Mouse (Mus musculus): ENCODE data around the gene Prkg1. TPM values are rescaled to one million over a fixed set of nuclear protein-coding genes. Genes with fewer than 3 reads are reported as not detected.

Prkg1 gene
- polyA plus RNA-seq, 1 experiment from 2014 or later, result 3.2 TPM

DNA sequence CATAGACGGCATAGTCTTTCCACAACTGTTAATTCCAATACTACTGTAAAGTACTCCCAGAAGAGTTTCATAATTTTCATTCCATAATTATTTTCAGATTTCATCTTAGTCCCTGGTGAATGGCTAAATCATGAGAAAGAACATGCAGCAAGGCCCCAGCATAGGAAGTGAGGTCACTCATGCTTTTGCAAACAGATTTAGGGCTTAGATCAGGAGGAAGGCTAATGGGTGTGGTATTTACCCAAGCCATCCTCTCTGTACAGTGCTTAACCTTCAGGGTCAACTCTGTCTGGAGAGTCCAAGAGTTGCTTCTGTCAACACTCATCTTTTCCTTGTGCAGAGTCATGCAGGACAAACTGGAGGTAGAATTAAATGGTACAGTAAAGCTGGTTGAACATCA, 331.4 kb downstream of the Prkg1 start:
- Histone ChIP-seq H3K27me3 (replicated peaks; ENCODE audit: control insufficient read depth, insufficient read depth, low read length) (no peaks in the 10 kb centered on the region), H3K9ac (replicated peaks; ENCODE audit: low read depth, low read length) (no peak overlapping the region), H3K27ac (ENCODE audit: low read length) (no peak overlapping the region), H3K4me2 (ENCODE audit: low read length) (no peak overlapping the region), H3K4me3 (replicated peaks; ENCODE audit: low read length) (no peak overlapping the region), H3K36me3 (ENCODE audit: control insufficient read depth, insufficient read depth) (no peaks in the 10 kb centered on the region), H3K9me3 (ENCODE audit: control insufficient read depth, low read length) (no peaks in the 10 kb centered on the region), H3K4me1 (replicated peaks; ENCODE audit: control insufficient read depth, insufficient read depth, low read length) (no peaks in the 10 kb centered on the region)
- ATAC-seq, result no peak
- 88% methylated on average over 1 of the region's 1 CpGs for WGBS

GRCm38 (mm10) chr19:31431411-31431810, 333.4 kb downstream of the Prkg1 start:
- Histone ChIP-seq H3K4me3 (replicated peaks; ENCODE audit: low read length) (no peak overlapping the region), H3K36me3 (ENCODE audit: control insufficient read depth, insufficient read depth) (no peaks in the 10 kb centered on the region), H3K4me1 (replicated peaks; ENCODE audit: control insufficient read depth, insufficient read depth, low read length) (no peaks in the 10 kb centered on the region), H3K9me3 (ENCODE audit: control insufficient read depth, low read length) (no peaks in the 10 kb centered on the region), H3K27me3 (replicated peaks; ENCODE audit: control insufficient read depth, insufficient read depth, low read length) (no peaks in the 10 kb centered on the region), H3K9ac (replicated peaks; ENCODE audit: low read depth, low read length) (no peak overlapping the region), H3K4me2 (ENCODE audit: low read length) (no peak overlapping the region), H3K27ac (ENCODE audit: low read length) (no peak overlapping the region)
- WGBS, result 50% methylated on average over 2 of the region's 2 CpGs
- no peak for ATAC-seq

GRCm38 (mm10) chr19:31426142-31426541, 338.7 kb downstream of the Prkg1 start:
- Histone ChIP-seq H3K27ac (ENCODE audit: low read length) (no peak overlapping the region), H3K4me3 (replicated peaks; ENCODE audit: low read length) (no peak overlapping the region), H3K9me3 (ENCODE audit: control insufficient read depth, low read length) (peaks cover 3% of the 10 kb centered on the region; the same call in 1 of the 2 replicates), H3K4me2 (ENCODE audit: low read length) (no peak overlapping the region), H3K36me3 (ENCODE audit: control insufficient read depth, insufficient read depth) (no peaks in the 10 kb centered on the region), H3K4me1 (replicated peaks; ENCODE audit: control insufficient read depth, insufficient read depth, low read length) (no peaks in the 10 kb centered on the region), H3K27me3 (replicated peaks; ENCODE audit: control insufficient read depth, insufficient read depth, low read length) (no peaks in the 10 kb centered on the region), H3K9ac (replicated peaks; ENCODE audit: low read depth, low read length) (no peak overlapping the region)
- 70% methylated on average over 5 of the region's 5 CpGs for WGBS
- ATAC-seq, result no peak

GRCm38 (mm10) chr19:31425199-31425598, 339.6 kb downstream of the Prkg1 start:
- Histone ChIP-seq H3K36me3 (ENCODE audit: control insufficient read depth, insufficient read depth) (no peaks in the 10 kb centered on the region), H3K27ac (ENCODE audit: low read length) (no peak overlapping the region), H3K4me3 (replicated peaks; ENCODE audit: low read length) (no peak overlapping the region), H3K4me1 (replicated peaks; ENCODE audit: control insufficient read depth, insufficient read depth, low read length) (no peaks in the 10 kb centered on the region), H3K9me3 (ENCODE audit: control insufficient read depth, low read length) (peaks cover 3% of the 10 kb centered on the region; the same call in 1 of the 2 replicates), H3K27me3 (replicated peaks; ENCODE audit: control insufficient read depth, insufficient read depth, low read length) (no peaks in the 10 kb centered on the region), H3K9ac (replicated peaks; ENCODE audit: low read depth, low read length) (no peak overlapping the region), H3K4me2 (ENCODE audit: low read length) (no peak overlapping the region)
- ATAC-seq, result no peak
- WGBS, result 62% methylated on average over 9 of the region's 9 CpGs

DNA sequence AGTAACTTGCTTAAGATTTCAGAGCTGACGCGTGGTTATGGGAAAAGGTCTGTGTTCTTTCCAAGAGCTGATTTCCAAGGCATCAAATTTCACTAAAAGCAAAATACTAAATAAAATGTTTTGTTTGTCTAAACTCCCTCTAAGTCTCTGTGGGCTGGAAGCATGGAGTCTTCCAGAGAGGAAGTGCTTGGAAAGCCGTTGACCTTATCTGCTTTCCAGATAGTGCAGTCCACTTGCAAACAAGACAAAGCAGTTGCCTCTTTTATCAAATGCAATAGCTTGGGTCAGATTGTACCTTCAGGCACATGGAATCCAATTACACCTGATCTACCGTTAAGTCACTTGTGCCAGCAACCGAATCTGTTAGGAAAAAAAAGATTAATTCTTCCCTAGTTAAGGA, 340.5 kb downstream of the Prkg1 start:
- no peak for ATAC-seq
- H3K4me2 ChIP-seq (ENCODE audit: low read length), result no peak overlapping the region
- 86% methylated on average over 5 of the region's 5 CpGs for WGBS

DNA sequence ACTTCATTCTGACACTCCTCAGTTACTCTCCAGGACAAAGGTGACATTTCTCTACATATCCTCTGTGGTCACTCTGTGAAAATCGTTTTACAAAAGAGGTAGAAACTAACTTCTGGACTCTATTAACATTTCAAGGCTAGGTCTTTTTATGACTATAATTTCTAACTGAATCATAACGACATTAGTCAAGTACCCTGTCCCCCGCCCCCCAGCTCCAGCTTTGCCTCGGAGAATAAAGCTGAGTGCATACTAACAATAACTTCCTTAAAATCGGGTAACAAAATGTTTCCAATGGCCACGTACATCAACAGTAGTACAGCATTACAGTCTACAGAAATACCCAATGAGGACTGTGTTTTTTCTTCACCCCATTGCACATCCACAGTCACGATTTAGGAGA, 351.3 kb downstream of the Prkg1 start:
- H3K27me3 ChIP-seq (replicated peaks; ENCODE audit: control insufficient read depth, insufficient read depth, low read length), result no peaks in the 10 kb centered on the region
- no peaks in the 10 kb centered on the region for H3K4me1 ChIP-seq (replicated peaks; ENCODE audit: control insufficient read depth, insufficient read depth, low read length)
- H3K4me3 ChIP-seq (replicated peaks; ENCODE audit: low read length), result no peak overlapping the region
- H3K27ac ChIP-seq (ENCODE audit: low read length), result no peak overlapping the region
- no peak for ATAC-seq
- no peak overlapping the region for H3K9ac ChIP-seq (replicated peaks; ENCODE audit: low read depth, low read length)
- 75% methylated on average over 7 of the region's 7 CpGs for WGBS
- H3K36me3 ChIP-seq (ENCODE audit: control insufficient read depth, insufficient read depth), result no peaks in the 10 kb centered on the region
- H3K9me3 ChIP-seq (ENCODE audit: control insufficient read depth, low read length), result no peaks in the 10 kb centered on the region
- no peak overlapping the region for H3K4me2 ChIP-seq (ENCODE audit: low read length)

More for the DNA sequence above, 340.5 kb downstream of the Prkg1 start:
- no peak overlapping the region for H3K4me3 ChIP-seq (replicated peaks; ENCODE audit: low read length)
- H3K27ac ChIP-seq (ENCODE audit: low read length), result no peak overlapping the region
- no peaks in the 10 kb centered on the region for H3K36me3 ChIP-seq (ENCODE audit: control insufficient read depth, insufficient read depth)
- no peaks in the 10 kb centered on the region for H3K27me3 ChIP-seq (replicated peaks; ENCODE audit: control insufficient read depth, insufficient read depth, low read length)
- peaks cover 3% of the 10 kb centered on the region; the same call in 1 of the 2 replicates for H3K9me3 ChIP-seq (ENCODE audit: control insufficient read depth, low read length)
- no peak overlapping the region for H3K9ac ChIP-seq (replicated peaks; ENCODE audit: low read depth, low read length)
- no peaks in the 10 kb centered on the region for H3K4me1 ChIP-seq (replicated peaks; ENCODE audit: control insufficient read depth, insufficient read depth, low read length)

GRCm38 (mm10) chr19:31396096-31396495, 368.7 kb downstream of the Prkg1 start:
- ATAC-seq, result peak; percentile 28; the same call in 1 of the 2 replicates
- no peaks in the 10 kb centered on the region for H3K36me3 ChIP-seq (ENCODE audit: control insufficient read depth, insufficient read depth)
- no peak overlapping the region for H3K4me3 ChIP-seq (replicated peaks; ENCODE audit: low read length)
- H3K4me2 ChIP-seq (ENCODE audit: low read length), result no peak overlapping the region
- 83% methylated on average over 1 of the region's 1 CpGs for WGBS
- no peaks in the 10 kb centered on the region for H3K9me3 ChIP-seq (ENCODE audit: control insufficient read depth, low read length)
- H3K27me3 ChIP-seq (replicated peaks; ENCODE audit: control insufficient read depth, insufficient read depth, low read length), result no peaks in the 10 kb centered on the region
- H3K4me1 ChIP-seq (replicated peaks; ENCODE audit: control insufficient read depth, insufficient read depth, low read length), result no peaks in the 10 kb centered on the region
- no peak overlapping the region for H3K9ac ChIP-seq (replicated peaks; ENCODE audit: low read depth, low read length)
- no peak overlapping the region for H3K27ac ChIP-seq (ENCODE audit: low read length)

DNA sequence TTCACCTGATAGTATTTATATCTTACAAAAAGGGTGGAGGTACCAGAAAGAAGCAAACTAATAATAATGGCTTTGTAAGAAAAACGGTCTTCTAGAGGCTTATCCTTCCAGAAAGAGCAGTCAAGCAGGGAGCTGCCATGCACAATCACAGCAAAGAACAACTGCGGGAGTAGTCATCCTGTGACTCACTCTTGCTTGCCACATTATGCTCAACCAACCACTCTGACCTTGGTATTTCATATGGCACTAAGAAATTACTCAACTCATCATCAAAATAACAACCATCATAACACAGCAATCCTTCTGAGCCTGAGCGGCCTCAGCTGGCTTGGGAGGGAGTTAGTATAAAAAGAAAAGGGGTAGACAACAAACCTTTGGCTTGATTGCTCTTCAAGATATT, 379.5 kb downstream of the Prkg1 start:
- Histone ChIP-seq H3K4me2 (ENCODE audit: low read length) (no peak overlapping the region), H3K4me3 (replicated peaks; ENCODE audit: low read length) (no peak overlapping the region), H3K4me1 (replicated peaks; ENCODE audit: control insufficient read depth, insufficient read depth, low read length) (peaks cover 5% of the 10 kb centered on the region; the same call in 1 of the 2 replicates), H3K9me3 (ENCODE audit: control insufficient read depth, low read length) (no peaks in the 10 kb centered on the region), H3K27me3 (replicated peaks; ENCODE audit: control insufficient read depth, insufficient read depth, low read length) (no peaks in the 10 kb centered on the region), H3K36me3 (ENCODE audit: control insufficient read depth, insufficient read depth) (no peaks in the 10 kb centered on the region), H3K27ac (ENCODE audit: low read length) (no peak overlapping the region), H3K9ac (replicated peaks; ENCODE audit: low read depth, low read length) (no peak overlapping the region)
- WGBS, result 87% methylated on average over 3 of the region's 3 CpGs
- no peak for ATAC-seq

- H3K4me3 ChIP-seq (replicated peaks; ENCODE audit: low read length), result no peak overlapping the region
- H3K9me3 ChIP-seq (ENCODE audit: control insufficient read depth, low read length), result no peaks in the 10 kb centered on the region
- H3K4me2 ChIP-seq (ENCODE audit: low read length), result no peak overlapping the region
- WGBS, result 47% methylated on average over 5 of the region's 5 CpGs
- no peak overlapping the region for H3K9ac ChIP-seq (replicated peaks; ENCODE audit: low read depth, low read length)
- peaks cover 5% of the 10 kb centered on the region; the same call in 1 of the 2 replicates for H3K4me1 ChIP-seq (replicated peaks; ENCODE audit: control insufficient read depth, insufficient read depth, low read length)
- H3K36me3 ChIP-seq (ENCODE audit: control insufficient read depth, insufficient read depth), result no peaks in the 10 kb centered on the region
- ATAC-seq, result peak; percentile 98
- H3K27me3 ChIP-seq (replicated peaks; ENCODE audit: control insufficient read depth, insufficient read depth, low read length), result no peaks in the 10 kb centered on the region
- H3K27ac ChIP-seq (ENCODE audit: low read length), result no peak overlapping the region
Observed at GRCm38 (mm10) chr19:31383881-31384280, 381.0 kb downstream of the Prkg1 start.

DNA sequence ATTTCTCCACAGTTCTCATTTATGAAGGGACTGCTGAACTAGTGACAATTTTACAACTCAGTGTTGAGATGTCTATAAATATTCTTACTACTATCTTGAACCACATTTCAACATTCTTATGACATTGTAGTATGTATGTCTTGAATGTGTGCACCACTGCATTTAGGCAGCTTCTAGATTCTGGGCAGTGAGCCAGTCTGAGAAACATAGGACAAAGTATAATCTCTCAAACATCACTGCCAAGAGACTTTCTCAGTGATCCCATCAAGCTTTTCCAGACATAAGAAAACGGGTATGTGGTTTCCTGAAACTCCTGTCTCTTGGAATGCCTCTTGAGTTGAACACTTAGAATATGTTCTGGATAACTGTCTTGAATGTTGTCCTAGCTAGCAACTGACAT, 394.7 kb downstream of the Prkg1 start:
- no peaks in the 10 kb centered on the region for H3K36me3 ChIP-seq (ENCODE audit: control insufficient read depth, insufficient read depth)
- no peaks in the 10 kb centered on the region for H3K4me1 ChIP-seq (replicated peaks; ENCODE audit: control insufficient read depth, insufficient read depth, low read length)
- H3K9me3 ChIP-seq (ENCODE audit: control insufficient read depth, low read length), result no peaks in the 10 kb centered on the region
- H3K4me2 ChIP-seq (ENCODE audit: low read length), result no peak overlapping the region
- H3K27ac ChIP-seq (ENCODE audit: low read length), result no peak overlapping the region
- no peaks in the 10 kb centered on the region for H3K27me3 ChIP-seq (replicated peaks; ENCODE audit: control insufficient read depth, insufficient read depth, low read length)
- H3K9ac ChIP-seq (replicated peaks; ENCODE audit: low read depth, low read length), result no peak overlapping the region
- no peak for ATAC-seq
- H3K4me3 ChIP-seq (replicated peaks; ENCODE audit: low read length), result no peak overlapping the region
- WGBS, result 63% methylated on average over 1 of the region's 1 CpGs
